Mouse (Mus musculus): ENCODE data around the gene Klc2. TPM values are rescaled to one million over a fixed set of nuclear protein-coding genes. Genes with fewer than 3 reads are reported as not detected.
"Not testable (repeated sequence)": the region's sequence is repeated elsewhere in the genome, so short reads cannot be mapped to it uniquely, and the experiment has no call there.

The Klc2 gene
- polyA plus RNA-seq, 1 experiment from 2014 or later = 18.1 TPM

DNA sequence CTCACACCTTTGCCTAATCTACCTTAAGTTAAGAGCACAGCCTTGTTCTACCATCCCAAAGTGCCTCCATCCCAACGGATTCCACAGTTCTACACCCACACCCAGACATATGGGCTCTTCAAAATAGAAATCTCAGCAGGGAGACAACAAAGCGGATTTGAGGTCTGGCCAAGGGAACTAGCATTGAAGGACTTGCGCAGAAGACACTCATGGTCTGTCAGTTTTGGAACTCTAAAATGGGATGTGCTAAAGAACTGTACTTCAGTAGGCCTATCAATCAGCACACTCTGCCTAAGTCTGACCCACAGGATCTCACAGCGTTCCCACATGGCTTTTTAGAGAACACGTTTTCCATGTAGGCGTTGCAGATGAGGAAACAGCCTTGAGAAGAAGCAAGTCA, 32.0 kb upstream of the Klc2 start:
- ATAC-seq (replicated peaks; ENCODE audit: low FRiP score, low read depth) (no peak), DNase-seq (ENCODE audit: low spot score) (no peak)
- no peaks in the 10 kb centered on the region for H3K4me1 ChIP-seq (replicated peaks; ENCODE audit: insufficient read depth, low read length)
- no peaks in the 10 kb centered on the region for H3K9me3 ChIP-seq (replicated peaks; ENCODE audit: low read length)
- WGBS = 92% methylated on average over 6 of the region's 6 CpGs
- no peak overlapping the region for H3K4me3 ChIP-seq (replicated peaks; ENCODE audit: low read depth, low read length)
- TF ChIP-seq CTCF (IDR thresholded peaks at IDR 0.05; ENCODE audit: low read depth) = no peak
- H3K4me2 ChIP-seq (ENCODE audit: low read length) = no peak overlapping the region
- peaks cover 25% of the 10 kb centered on the region for H3K36me3 ChIP-seq (ENCODE audit: insufficient read depth, low read length)
- no peak overlapping the region for H3K9ac ChIP-seq (ENCODE audit: low read depth, low read length)
- H3K27ac ChIP-seq = no peak overlapping the region
- H3K27me3 ChIP-seq (ENCODE audit: insufficient read depth, low read length) = no peaks in the 10 kb centered on the region

DNA sequence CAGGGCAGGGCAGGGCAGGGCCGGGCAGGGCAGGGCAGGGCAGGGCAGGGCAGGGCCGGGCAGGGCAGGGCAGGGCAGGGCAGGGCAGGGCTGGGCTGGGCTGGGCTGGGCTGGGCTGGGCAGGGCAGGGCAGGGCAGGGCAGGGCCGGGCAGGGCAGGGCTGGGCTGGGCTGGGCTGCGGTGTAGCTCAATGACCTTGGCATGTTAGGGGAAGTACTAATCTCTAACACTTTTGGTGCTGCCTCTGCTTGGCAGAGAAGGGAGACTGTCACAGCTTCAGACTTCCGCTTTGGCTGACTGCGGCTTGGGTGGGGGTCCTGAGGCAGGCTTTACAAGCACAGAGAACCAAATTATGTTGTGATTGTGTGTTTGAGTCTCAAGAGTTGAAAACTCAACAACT, 30.7 kb upstream of the Klc2 start:
- peaks cover 32% of the 10 kb centered on the region for H3K36me3 ChIP-seq (ENCODE audit: insufficient read depth, low read length)
- WGBS = 67% methylated on average over 6 of the region's 6 CpGs
- not testable (repeated sequence) for DNase-seq (ENCODE audit: low spot score)

DNA sequence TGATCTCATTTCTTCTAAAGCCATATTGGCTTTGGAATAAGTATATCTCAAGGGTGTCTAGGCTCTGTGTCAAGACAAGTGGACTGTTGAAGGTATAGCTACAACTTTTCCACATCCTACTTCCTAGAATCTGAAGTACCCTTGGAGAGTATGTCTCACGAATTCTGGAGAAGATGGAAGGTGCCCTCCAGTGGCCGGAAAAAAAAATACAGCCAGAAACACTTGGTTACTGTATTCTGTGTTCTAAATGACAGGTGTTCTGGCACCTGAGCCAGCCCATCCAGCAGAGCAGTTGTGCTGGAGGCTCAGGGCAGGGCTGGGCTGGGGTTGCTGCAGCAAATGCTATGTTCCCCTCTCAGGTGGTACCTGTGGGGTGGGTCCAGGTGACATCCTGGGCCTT, 21.3 kb upstream of the Klc2 start:
- ATAC-seq (replicated peaks; ENCODE audit: low FRiP score, low read depth) = 0 out of 2 replicates have a peak, but pooled peaks have one; percentile 50
- no peaks in the 10 kb centered on the region for H3K9me3 ChIP-seq (replicated peaks; ENCODE audit: low read length)
- no peak overlapping the region for H3K9ac ChIP-seq (ENCODE audit: low read depth, low read length)
- peak; percentile 77 for DNase-seq (ENCODE audit: low spot score)
- no peak overlapping the region for H3K27ac ChIP-seq
- no peaks in the 10 kb centered on the region for H3K27me3 ChIP-seq (ENCODE audit: insufficient read depth, low read length)
- no peaks in the 10 kb centered on the region for H3K4me1 ChIP-seq (replicated peaks; ENCODE audit: insufficient read depth, low read length)
- 0% methylated on average over 2 of the region's 2 CpGs for WGBS
- H3K36me3 ChIP-seq (ENCODE audit: insufficient read depth, low read length) = peaks cover 43% of the 10 kb centered on the region
- H3K4me2 ChIP-seq (ENCODE audit: low read length) = no peak overlapping the region
- no peak overlapping the region for H3K4me3 ChIP-seq (replicated peaks; ENCODE audit: low read depth, low read length)
- peak; percentile 77 for TF ChIP-seq CTCF (IDR thresholded peaks at IDR 0.05; ENCODE audit: low read depth)

More for the DNA sequence above, 30.7 kb upstream of the Klc2 start:
- not testable (repeated sequence) for H3K4me2 ChIP-seq (ENCODE audit: low read length); H3K4me1 ChIP-seq (replicated peaks; ENCODE audit: insufficient read depth, low read length); H3K9me3 ChIP-seq (replicated peaks; ENCODE audit: low read length); H3K9ac ChIP-seq (ENCODE audit: low read depth, low read length); H3K27me3 ChIP-seq (ENCODE audit: insufficient read depth, low read length); H3K27ac ChIP-seq; H3K4me3 ChIP-seq (replicated peaks; ENCODE audit: low read depth, low read length); ATAC-seq (replicated peaks; ENCODE audit: low FRiP score, low read depth)

DNA sequence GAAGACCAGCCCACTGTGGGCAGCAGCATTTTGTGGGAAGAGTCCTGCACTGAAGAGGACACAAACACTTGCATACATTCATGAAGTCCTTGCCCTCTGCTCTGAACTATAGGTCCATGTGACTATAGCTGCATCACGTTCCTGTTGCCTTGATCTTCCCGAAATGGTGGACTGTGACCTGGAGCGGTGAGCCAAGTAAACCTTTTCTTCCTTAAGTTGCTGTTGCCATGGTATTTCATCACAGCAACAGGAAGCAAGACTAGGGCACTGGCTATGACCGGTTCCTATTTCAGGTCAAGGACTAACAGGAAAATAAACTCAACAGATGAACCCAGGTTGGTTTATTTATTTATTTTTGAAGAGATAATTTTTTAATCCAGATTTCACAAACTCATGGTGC, 12.9 kb upstream of the Klc2 start:
- Histone ChIP-seq H3K9me3 (replicated peaks; ENCODE audit: low read length) (no peaks in the 10 kb centered on the region), H3K4me1 (replicated peaks; ENCODE audit: insufficient read depth, low read length) (no peaks in the 10 kb centered on the region), H3K36me3 (ENCODE audit: insufficient read depth, low read length) (peaks cover 16% of the 10 kb centered on the region), H3K27me3 (ENCODE audit: insufficient read depth, low read length) (no peaks in the 10 kb centered on the region), H3K4me2 (ENCODE audit: low read length) (no peak overlapping the region), H3K9ac (ENCODE audit: low read depth, low read length) (no peak overlapping the region), H3K4me3 (replicated peaks; ENCODE audit: low read depth, low read length) (no peak overlapping the region), H3K27ac (0 out of 2 replicates have a peak overlapping the region, but pooled peaks have one; percentile 15)
- 48% methylated on average over 4 of the region's 4 CpGs for WGBS
- DNase-seq (ENCODE audit: low spot score) (no peak), ATAC-seq (replicated peaks; ENCODE audit: low FRiP score, low read depth) (peak; percentile 67; the same call in 1 of the 2 replicates)
- TF ChIP-seq CTCF (IDR thresholded peaks at IDR 0.05; ENCODE audit: low read depth) = no peak

DNA sequence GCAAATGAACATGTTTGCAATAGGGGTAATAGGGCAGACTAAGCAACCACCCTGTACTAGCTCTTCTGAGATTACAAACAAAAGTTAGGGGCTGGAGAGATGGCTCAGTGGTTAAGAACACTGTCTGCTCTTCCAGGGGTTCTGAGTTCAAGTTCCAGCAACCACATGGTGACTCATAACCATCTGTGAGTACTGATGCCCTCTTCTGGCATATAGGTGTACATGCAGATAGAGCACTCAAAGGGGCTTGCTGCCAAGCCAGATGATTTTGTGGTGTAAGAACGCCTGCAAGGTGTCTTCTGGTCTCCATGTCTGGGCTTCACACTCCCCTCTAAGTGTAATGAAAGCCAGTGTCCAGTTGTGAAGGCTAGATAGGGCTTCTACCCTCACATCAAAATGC, 11.4 kb upstream of the Klc2 start:
- Histone ChIP-seq H3K4me1 (replicated peaks; ENCODE audit: insufficient read depth, low read length) (no peaks in the 10 kb centered on the region), H3K36me3 (ENCODE audit: insufficient read depth, low read length) (peaks cover 7% of the 10 kb centered on the region), H3K27me3 (ENCODE audit: insufficient read depth, low read length) (no peaks in the 10 kb centered on the region), H3K9me3 (replicated peaks; ENCODE audit: low read length) (no peaks in the 10 kb centered on the region), H3K4me2 (ENCODE audit: low read length) (no peak overlapping the region), H3K27ac (no peak overlapping the region), H3K9ac (ENCODE audit: low read depth, low read length) (no peak overlapping the region), H3K4me3 (replicated peaks; ENCODE audit: low read depth, low read length) (no peak overlapping the region)
- TF ChIP-seq CTCF (IDR thresholded peaks at IDR 0.05; ENCODE audit: low read depth) = peak; percentile 53
- DNase-seq (ENCODE audit: low spot score) (peak; percentile 29), ATAC-seq (replicated peaks; ENCODE audit: low FRiP score, low read depth) (no peak)
- 62% methylated on average over 1 of the region's 1 CpGs for WGBS

DNA sequence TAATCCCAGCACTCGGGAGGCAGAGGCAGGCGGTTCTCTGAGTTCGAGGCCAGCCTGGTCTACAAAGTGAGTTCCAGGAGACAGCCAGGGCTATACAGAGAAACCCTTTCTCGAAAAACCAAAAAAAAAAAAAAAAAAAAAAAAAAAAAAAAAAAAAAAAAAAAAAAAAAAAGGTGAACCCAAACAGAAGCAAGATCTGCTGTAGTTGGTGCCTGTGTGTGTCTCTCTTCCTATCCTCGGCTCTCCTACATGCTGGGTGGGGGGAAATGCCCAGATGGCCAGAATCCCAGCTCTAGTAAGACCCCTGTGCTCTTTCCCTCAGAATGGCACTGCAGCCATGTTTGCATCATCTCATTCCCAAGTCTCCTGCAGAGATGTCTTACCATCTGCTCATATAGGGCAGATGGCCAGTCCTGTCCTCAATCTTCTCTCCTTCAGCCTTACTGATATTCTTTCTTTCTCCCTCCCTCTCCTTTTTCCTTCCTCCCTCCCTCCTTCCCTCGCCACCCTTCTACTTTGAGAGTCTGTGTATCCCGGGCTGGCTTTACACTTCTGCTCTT, 5.8 kb upstream of the Klc2 start:
- no peak for TF ChIP-seq CTCF (IDR thresholded peaks at IDR 0.05; ENCODE audit: low read depth)
- no peaks in the 10 kb centered on the region for H3K36me3 ChIP-seq (ENCODE audit: insufficient read depth, low read length)
- H3K9ac ChIP-seq (ENCODE audit: low read depth, low read length) = no peak overlapping the region
- DNase-seq (ENCODE audit: low spot score) = no peak
- H3K9me3 ChIP-seq (replicated peaks; ENCODE audit: low read length) = no peaks in the 10 kb centered on the region
- no peak overlapping the region for H3K27ac ChIP-seq
- WGBS = 65% methylated on average over 7 of the region's 7 CpGs
- H3K4me3 ChIP-seq (replicated peaks; ENCODE audit: low read depth, low read length) = no peak overlapping the region
- no peaks in the 10 kb centered on the region for H3K4me1 ChIP-seq (replicated peaks; ENCODE audit: insufficient read depth, low read length)
- H3K4me2 ChIP-seq (ENCODE audit: low read length) = no peak overlapping the region
- no peak for ATAC-seq (replicated peaks; ENCODE audit: low FRiP score, low read depth)
- H3K27me3 ChIP-seq (ENCODE audit: insufficient read depth, low read length) = no peaks in the 10 kb centered on the region

DNA sequence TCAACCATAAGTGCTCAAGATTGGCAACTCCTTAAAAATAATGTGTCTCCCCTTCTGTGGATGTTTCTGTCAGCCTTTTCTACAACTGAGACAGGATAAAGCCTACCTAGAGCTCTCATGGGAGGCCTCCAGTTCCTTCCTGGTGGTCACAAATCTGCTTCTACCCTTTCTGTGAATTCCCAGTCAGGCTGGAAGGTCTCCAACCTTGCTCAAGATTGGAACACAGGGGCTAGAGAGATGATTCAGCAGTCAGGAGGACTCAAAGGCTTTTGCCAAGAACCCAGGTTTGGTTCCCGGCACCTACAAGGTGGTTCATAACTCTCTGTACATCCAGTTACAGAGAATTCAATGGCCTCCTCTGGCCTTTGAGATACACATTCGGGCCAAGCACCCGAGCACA, 4.9 kb upstream of the Klc2 start:
- H3K9ac ChIP-seq (ENCODE audit: low read depth, low read length) = no peak overlapping the region
- H3K4me2 ChIP-seq (ENCODE audit: low read length) = no peak overlapping the region
- 77% methylated on average over 3 of the region's 3 CpGs for WGBS
- no peak for TF ChIP-seq CTCF (IDR thresholded peaks at IDR 0.05; ENCODE audit: low read depth)
- DNase-seq (ENCODE audit: low spot score) (no peak), ATAC-seq (replicated peaks; ENCODE audit: low FRiP score, low read depth) (no peak)
- no peaks in the 10 kb centered on the region for H3K9me3 ChIP-seq (replicated peaks; ENCODE audit: low read length)
- H3K27me3 ChIP-seq (ENCODE audit: insufficient read depth, low read length) = no peaks in the 10 kb centered on the region
- H3K27ac ChIP-seq = no peak overlapping the region
- H3K4me3 ChIP-seq (replicated peaks; ENCODE audit: low read depth, low read length) = no peak overlapping the region
- H3K4me1 ChIP-seq (replicated peaks; ENCODE audit: insufficient read depth, low read length) = no peaks in the 10 kb centered on the region
- H3K36me3 ChIP-seq (ENCODE audit: insufficient read depth, low read length) = no peaks in the 10 kb centered on the region

Measured in kidney, postnatal 0 days (tissue).